Mouse (Mus musculus): ENCODE measurements around the gene Spns1. TPM values are rescaled to one million over a fixed set of nuclear protein-coding genes. Genes with fewer than 3 reads are reported as not detected.
"Not testable (repeated sequence)": the region's sequence is repeated elsewhere in the genome, so short reads cannot be mapped to it uniquely, and the experiment has no call there.

Gene Spns1
- polyA plus RNA-seq, 1 experiment from 2014 or later: 70.8 TPM

DNA sequence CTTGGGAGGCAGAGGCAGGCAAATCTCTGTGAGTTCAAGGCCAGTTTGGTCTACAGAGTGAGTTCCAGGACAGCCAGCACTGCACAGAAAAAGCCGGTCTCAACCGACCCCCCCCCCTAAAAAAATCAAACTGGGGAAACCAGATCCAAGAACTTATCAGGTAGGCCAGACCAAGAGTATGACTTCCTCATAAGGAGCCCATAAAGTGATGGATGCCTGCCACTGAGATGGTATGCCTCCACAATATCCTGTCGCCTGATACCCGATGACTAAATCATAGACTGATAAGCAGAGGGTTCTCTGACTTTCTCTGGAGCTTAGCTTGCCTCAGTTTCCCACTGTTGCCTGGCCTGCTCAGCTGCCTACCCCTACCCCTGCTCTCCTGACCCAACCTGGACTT is 20.6 kb upstream of the Spns1 start:
- no peak overlapping the region for H3K27ac ChIP-seq
- ATAC-seq (replicated peaks; ENCODE audit: low FRiP score): no peak
- WGBS: 91% methylated on average over 4 of the region's 4 CpGs

DNA sequence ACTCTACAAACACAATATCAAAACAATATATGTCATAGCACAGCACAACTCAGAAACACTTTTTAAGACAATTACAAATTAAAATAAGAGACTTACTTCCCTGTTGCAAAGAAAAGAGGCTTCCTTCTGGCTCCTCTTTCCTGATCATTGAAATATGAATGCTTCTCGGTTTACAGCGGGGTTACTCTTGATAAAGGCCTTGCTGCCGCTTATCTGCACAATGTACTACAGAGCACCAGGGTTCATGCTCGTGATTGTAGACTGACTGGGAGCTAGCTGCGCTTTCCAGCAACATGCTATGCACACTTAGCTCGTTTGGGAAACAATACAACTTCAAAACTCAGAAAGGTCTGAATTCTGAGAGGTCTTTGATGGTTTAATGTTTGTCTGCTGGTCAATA is 20.0 kb upstream of the Spns1 start:
- Histone ChIP-seq H3K4me1 (peaks cover 7% of the 10 kb centered on the region), H3K4me3 (replicated peaks) (no peak overlapping the region; the same call in 1 of the 2 replicates), H3K27me3 (no peaks in the 10 kb centered on the region), H3K36me3 (no peaks in the 10 kb centered on the region), H3K9ac (no peak overlapping the region), H3K27ac (no peak overlapping the region), H3K9me3 (replicated peaks) (no peaks in the 10 kb centered on the region), H3K4me2 (peak overlapping the region; percentile 36; the same call in 1 of the 2 replicates)
- ATAC-seq (replicated peaks; ENCODE audit: low FRiP score): no peak
- 57% methylated on average over 6 of the region's 6 CpGs for WGBS

More for the DNA sequence above, 20.6 kb upstream of the Spns1 start:
- peaks cover 7% of the 10 kb centered on the region for H3K4me1 ChIP-seq
- no peaks in the 10 kb centered on the region for H3K9me3 ChIP-seq (replicated peaks)
- H3K9ac ChIP-seq: no peak overlapping the region
- no peaks in the 10 kb centered on the region for H3K36me3 ChIP-seq
- H3K4me3 ChIP-seq (replicated peaks): no peak overlapping the region
- H3K4me2 ChIP-seq: no peak overlapping the region
- no peaks in the 10 kb centered on the region for H3K27me3 ChIP-seq

DNA sequence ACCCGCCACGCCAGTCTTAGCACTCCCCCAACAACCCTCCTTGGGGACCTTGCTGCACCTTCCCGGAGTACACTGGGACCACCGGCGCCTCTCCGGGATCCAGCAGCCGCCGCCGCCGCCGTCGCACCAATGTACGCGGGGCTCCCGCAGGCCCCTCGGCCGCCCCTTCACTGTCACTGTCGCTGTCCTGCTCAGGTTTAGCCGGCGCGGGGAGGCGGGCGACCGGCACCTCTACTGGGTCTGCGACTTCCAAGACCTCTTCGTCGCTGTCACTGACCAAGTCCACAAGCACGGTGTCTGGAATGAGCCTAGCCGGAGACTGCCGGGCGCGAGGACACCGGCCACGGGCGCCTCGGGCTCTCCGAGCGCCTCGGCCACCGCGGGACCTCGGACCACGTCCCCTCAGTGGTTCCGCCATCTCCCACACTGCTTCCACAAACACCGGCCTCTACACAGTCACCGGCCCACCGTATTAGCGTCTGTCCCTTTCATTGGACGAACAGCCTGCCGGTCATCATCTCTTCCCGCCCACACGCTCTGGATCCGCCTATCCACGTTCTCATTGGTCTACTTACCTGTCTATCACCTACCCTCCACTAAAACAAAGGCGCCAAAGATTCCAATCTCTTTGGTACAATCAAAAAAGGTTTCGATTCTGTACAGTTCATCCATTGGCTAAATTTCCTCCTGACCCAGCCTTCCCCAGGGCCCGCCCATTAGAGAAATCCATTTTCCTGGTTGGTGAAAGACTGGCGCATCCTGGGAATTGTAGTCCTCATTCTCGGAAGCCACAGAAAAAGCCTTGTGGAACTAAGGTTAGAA is 19.3 kb upstream of the Spns1 start, which contains the start of gene Nfatc2ip:
Gene Nfatc2ip, minus strand, starts transcription at position 440 of the 822 bp plus-strand sequence.
- peak within 1 kb of the TSS; percentile 68 for H3K9ac ChIP-seq
- H3K36me3 ChIP-seq: peaks cover 5% of the 10 kb centered on the region; the same call in 1 of the 2 replicates
- under 1% methylated on average over 59 of the region's 59 CpGs for WGBS
- peak within 1 kb of the TSS; percentile 69 for H3K4me3 ChIP-seq (replicated peaks)
- no peak within 1 kb of the TSS for H3K27ac ChIP-seq
- peak; percentile 99 for ATAC-seq (replicated peaks; ENCODE audit: low FRiP score)
- peaks cover 7% of the 10 kb centered on the region for H3K4me1 ChIP-seq
- H3K9me3 ChIP-seq (replicated peaks): no peaks in the 10 kb centered on the region
- no peaks in the 10 kb centered on the region for H3K27me3 ChIP-seq
- H3K4me2 ChIP-seq: peak within 1 kb of the TSS; percentile 82

DNA sequence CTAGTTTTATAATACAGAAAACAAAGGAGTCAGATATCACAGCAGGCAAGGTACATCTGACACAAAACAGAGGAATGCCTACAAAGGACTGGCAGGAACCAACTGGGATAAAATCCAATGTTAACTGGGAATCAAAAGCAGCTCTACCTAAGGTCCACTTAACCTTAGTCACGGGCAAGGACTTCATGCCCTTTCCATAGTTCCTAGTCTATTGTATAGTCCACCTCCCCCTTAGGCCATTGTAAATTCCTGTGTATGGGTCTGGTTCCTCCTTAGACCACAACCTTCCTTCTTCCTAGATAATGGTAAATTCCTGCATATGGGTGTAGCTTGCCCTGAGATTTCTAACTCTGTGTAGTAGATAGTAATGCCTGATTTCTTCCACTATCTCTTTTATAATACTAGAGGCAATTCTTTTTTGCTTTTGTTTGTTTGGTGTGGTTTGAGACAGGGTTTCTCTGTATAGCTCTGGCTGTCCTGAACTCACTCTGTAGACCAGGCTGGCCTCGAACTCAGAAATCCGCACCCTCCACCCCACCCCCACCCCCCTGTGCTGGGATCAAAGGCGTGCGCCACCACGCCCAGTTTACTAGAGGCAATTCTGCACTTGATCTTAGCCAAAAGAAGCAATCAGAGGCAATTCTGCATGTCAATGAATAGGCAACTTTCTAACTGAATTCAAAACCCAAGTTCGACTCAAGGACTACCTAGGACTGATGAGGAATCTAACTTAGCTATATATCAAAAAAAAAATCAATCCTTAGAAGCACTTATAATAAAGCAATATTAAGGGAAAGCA is 15.0 kb upstream of the Spns1 start:
- peaks cover 43% of the 10 kb centered on the region for H3K36me3 ChIP-seq
- H3K9me3 ChIP-seq (replicated peaks); H3K4me3 ChIP-seq (replicated peaks); H3K27ac ChIP-seq; H3K9ac ChIP-seq; H3K4me1 ChIP-seq; H3K4me2 ChIP-seq; ATAC-seq (replicated peaks; ENCODE audit: low FRiP score); H3K27me3 ChIP-seq: not testable (repeated sequence)
- WGBS: 85% methylated on average over 7 of the region's 7 CpGs

DNA sequence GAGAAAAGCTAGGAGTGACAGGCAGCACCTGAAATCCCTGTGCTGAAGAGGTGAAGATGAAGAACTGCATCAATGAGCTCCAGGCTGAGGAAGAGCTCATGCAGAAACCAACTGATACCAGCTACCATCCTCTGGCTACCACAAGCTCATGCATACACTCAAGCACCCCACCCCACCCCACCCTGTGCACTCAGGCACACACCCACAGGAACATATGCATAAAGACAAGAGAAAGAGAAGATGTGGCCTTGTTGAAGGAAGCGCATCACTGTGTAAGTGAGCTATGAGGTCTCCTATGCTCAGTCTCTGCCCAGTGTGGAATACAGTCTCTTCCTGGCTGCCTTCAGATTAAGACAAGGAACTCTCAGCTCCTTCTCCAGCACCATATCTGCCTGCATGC is 10.9 kb upstream of the Spns1 start:
- no peak overlapping the region for H3K4me3 ChIP-seq (replicated peaks)
- 92% methylated on average over 1 of the region's 1 CpGs for WGBS
- no peaks in the 10 kb centered on the region for H3K9me3 ChIP-seq (replicated peaks)
- no peak for ATAC-seq (replicated peaks; ENCODE audit: low FRiP score)
- H3K9ac ChIP-seq: no peak overlapping the region
- peaks cover 78% of the 10 kb centered on the region for H3K36me3 ChIP-seq
- no peak overlapping the region for H3K27ac ChIP-seq
- H3K4me2 ChIP-seq: no peak overlapping the region
- H3K27me3 ChIP-seq: no peaks in the 10 kb centered on the region
- H3K4me1 ChIP-seq: no peaks in the 10 kb centered on the region

DNA sequence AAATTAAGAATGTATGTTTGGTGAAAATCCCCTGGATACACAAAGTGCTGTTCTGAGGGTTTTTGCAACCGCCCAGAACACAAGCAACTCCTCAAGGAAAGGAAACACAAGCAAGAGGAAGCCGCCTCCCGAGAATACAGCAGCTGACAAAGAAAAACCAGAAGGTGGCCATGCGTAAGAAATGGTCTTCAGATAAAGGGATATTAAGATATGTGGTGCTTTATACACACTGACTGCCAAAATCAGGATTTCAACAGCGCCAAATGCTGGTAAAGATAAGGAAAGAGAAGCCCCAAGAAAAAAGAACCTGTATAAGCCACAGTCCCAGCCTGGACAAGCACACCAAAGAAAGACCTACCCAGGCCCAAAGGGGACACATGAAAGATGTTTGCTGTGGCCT is 6.3 kb upstream of the Spns1 start:
- no peaks in the 10 kb centered on the region for H3K9me3 ChIP-seq (replicated peaks)
- H3K27me3 ChIP-seq: no peaks in the 10 kb centered on the region
- ATAC-seq (replicated peaks; ENCODE audit: low FRiP score): no peak
- H3K4me3 ChIP-seq (replicated peaks): no peak overlapping the region
- no peak overlapping the region for H3K4me2 ChIP-seq
- WGBS: 90% methylated on average over 5 of the region's 5 CpGs
- H3K4me1 ChIP-seq: no peaks in the 10 kb centered on the region
- no peak overlapping the region for H3K9ac ChIP-seq
- no peak overlapping the region for H3K27ac ChIP-seq
- peaks cover 45% of the 10 kb centered on the region for H3K36me3 ChIP-seq

DNA sequence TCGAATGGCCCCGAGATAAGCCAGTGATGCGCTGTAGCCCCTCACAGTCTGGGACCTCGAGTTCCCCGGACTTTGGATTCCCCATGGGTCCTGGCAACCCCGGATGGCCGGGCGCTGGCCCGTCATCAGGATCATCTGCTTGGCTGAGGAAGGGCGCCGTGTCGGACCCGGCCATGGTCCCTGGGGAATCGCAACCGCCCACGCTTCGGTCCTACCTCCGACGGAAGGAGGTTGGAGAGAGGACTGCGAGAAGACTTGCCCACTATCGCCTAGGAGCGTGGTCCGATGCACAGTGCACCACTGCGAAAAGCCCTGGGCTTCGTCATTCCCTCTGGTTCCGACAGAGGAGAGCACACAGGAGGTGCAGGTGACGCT is 360 bp downstream of the Spns1 start:
- Histone ChIP-seq H3K4me1 (peaks cover 20% of the 10 kb centered on the region), H3K27ac (peak overlapping the region; percentile 29; the same call in 1 of the 2 replicates), H3K27me3 (no peaks in the 10 kb centered on the region), H3K9me3 (replicated peaks) (no peaks in the 10 kb centered on the region), H3K4me3 (replicated peaks) (peak overlapping the region; percentile 88), H3K9ac (peak overlapping the region; percentile 79), H3K4me2 (peak overlapping the region; percentile 95), H3K36me3 (peaks cover 28% of the 10 kb centered on the region)
- peak; percentile 78 for ATAC-seq (replicated peaks; ENCODE audit: low FRiP score)
- WGBS: 2% methylated on average over 27 of the region's 27 CpGs

DNA sequence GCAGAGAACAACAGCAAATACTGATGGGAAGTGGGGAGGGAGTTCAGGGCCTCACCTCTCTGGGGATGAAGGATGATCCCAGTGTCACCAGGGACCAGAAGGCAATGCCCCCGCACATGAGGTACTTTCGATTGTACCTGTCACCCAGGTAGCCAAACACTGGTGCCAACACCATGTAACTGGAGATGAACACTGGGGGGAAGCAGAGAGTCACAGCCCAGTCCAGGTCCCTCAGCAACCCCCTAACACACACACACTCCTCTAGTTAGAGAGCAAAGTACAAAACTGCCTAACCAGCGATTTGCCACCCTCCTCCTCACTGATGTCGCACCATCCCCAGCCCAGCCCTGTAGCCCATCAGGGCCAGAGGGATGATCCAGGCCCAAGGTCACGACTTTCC is 2.2 kb downstream of the Spns1 start:
- Histone ChIP-seq H3K27me3 (no peaks in the 10 kb centered on the region), H3K9me3 (replicated peaks) (no peaks in the 10 kb centered on the region), H3K4me2 (no peak overlapping the region), H3K9ac (no peak overlapping the region), H3K27ac (no peak overlapping the region), H3K4me1 (peaks cover 20% of the 10 kb centered on the region), H3K4me3 (replicated peaks) (no peak overlapping the region), H3K36me3 (peaks cover 46% of the 10 kb centered on the region)
- ATAC-seq (replicated peaks; ENCODE audit: low FRiP score): no peak
- WGBS: 79% methylated on average over 5 of the region's 5 CpGs

DNA sequence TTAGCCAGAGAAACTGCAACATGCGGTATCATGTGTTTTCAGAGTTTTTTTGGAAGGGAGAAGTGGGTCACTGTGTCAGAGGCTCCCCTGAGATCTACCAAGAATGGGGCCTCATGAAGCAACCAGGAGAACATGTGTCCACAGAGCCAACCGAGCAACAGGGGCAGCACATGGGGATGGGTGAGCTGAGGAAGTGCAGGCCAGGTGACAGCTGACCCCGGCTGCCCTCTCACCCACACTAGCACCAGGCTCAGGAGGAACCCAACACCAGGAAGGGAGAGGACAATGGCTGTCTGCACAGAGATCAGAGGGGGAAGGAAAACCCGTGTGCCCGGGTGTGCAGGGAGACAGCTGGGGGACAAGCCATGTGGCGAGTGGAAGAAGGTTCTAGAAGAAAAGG is 2.7 kb downstream of the Spns1 start:
- no peak for ATAC-seq (replicated peaks; ENCODE audit: low FRiP score)
- WGBS: 74% methylated on average over 6 of the region's 6 CpGs

DNA sequence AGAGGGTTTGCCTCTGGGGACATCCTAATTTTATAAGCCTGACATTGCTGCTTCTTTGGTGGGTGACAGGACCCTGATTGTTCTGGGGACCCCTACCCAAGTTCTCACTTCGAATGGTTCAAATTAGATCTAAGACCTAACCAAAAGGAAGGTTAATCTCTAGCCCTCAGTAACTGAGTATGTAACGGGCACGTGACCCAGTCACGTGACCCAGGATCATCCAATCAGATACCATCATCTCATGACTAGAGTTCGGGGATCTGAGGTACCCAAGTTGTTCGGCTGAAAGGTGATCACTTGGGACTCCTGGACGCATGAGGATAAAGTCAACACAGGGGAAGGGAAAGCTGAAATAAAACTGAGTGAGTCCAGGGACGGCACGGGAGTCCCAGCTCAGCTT is 4.2 kb downstream of the Spns1 start:
- Histone ChIP-seq H3K4me3 (replicated peaks) (no peak overlapping the region), H3K4me2 (no peak overlapping the region), H3K36me3 (peaks cover 52% of the 10 kb centered on the region), H3K4me1 (peaks cover 19% of the 10 kb centered on the region), H3K27me3 (no peaks in the 10 kb centered on the region), H3K9ac (no peak overlapping the region), H3K27ac (no peak overlapping the region), H3K9me3 (replicated peaks) (no peaks in the 10 kb centered on the region)
- 83% methylated on average over 9 of the region's 9 CpGs for WGBS
- no peak for ATAC-seq (replicated peaks; ENCODE audit: low FRiP score)

More for the DNA sequence above, 2.7 kb downstream of the Spns1 start:
- Histone ChIP-seq H3K4me2 (no peak overlapping the region), H3K9ac (no peak overlapping the region), H3K36me3 (peaks cover 51% of the 10 kb centered on the region), H3K9me3 (replicated peaks) (no peaks in the 10 kb centered on the region), H3K4me3 (replicated peaks) (no peak overlapping the region), H3K27me3 (no peaks in the 10 kb centered on the region), H3K4me1 (peaks cover 21% of the 10 kb centered on the region), H3K27ac (no peak overlapping the region)

DNA sequence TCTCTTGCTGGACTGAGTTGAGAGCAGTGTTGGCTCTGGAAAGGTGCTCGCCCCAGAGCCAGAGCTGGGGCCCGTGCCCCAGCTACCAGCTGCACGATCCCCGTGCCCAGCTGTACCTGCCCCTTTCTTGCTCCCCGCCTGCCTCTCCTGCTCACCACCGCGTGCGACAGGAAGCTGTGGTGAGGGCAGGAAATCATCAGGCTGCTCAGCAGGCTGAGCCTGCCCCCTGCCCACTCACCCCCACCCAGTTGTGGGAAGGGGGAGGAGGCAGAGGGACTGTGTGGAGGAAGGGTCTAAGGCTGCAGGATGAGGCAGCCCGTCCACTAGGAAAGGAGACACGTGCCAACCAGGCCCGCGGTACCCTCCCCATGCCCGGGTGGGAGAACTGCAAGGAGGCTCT is 7.9 kb downstream of the Spns1 start, which contains the start of gene Lat:
Gene Lat, minus strand, starts transcription at position 178 of the 400 bp plus-strand sequence.
- Histone ChIP-seq H3K9me3 (replicated peaks) (no peaks in the 10 kb centered on the region), H3K4me3 (replicated peaks) (no peak within 1 kb of the TSS), H3K4me1 (peaks cover 2% of the 10 kb centered on the region; the same call in 1 of the 2 replicates), H3K36me3 (peaks cover 57% of the 10 kb centered on the region), H3K9ac (no peak within 1 kb of the TSS), H3K4me2 (peak within 1 kb of the TSS; percentile 17; the same call in 1 of the 2 replicates), H3K27me3 (no peaks in the 10 kb centered on the region), H3K27ac (no peak within 1 kb of the TSS)
- 65% methylated on average over 12 of the region's 13 CpGs for WGBS
- no peak for ATAC-seq (replicated peaks; ENCODE audit: low FRiP score)

DNA sequence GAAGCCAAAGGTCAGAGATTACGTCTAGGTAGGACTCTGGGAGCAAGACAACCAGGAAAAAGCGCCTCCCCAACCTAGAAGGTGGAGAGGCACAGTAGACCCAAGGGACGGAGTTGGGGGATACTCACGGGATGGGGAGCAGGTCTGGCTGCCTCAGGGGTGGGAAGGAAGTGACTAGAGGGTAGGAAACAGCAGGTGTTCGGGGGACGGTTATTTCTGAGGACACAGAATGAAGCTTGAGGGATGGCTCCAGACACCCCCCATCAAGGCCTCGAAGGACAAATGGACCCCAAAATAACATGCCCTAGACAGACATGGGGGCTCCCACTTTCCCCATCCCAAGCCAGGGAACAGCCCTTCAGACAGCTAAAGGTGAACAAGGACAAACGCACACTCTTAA is 8.9 kb downstream of the Spns1 start:
- no peaks in the 10 kb centered on the region for H3K9me3 ChIP-seq (replicated peaks)
- WGBS: 86% methylated on average over 8 of the region's 8 CpGs
- ATAC-seq (replicated peaks; ENCODE audit: low FRiP score): no peak
- H3K27ac ChIP-seq: no peak overlapping the region
- H3K4me3 ChIP-seq (replicated peaks): no peak overlapping the region
- H3K4me1 ChIP-seq: peaks cover 2% of the 10 kb centered on the region; the same call in 1 of the 2 replicates
- H3K9ac ChIP-seq: no peak overlapping the region
- H3K36me3 ChIP-seq: peaks cover 52% of the 10 kb centered on the region
- no peaks in the 10 kb centered on the region for H3K27me3 ChIP-seq
- no peak overlapping the region for H3K4me2 ChIP-seq
